Mouse (Mus musculus) small intestine, adult 2 months (tissue): ENCODE measurements around the gene 1700001C19Rik.

ENCODE experiments used
- CTCF ChIP-seq: fragments of 200-500 bp; IDR thresholded peaks from 2 replicates; pipeline ENCODE4 v1.5.1; 2012; ENCODE audit warnings: low read depth, mild to moderate bottlenecking, control low read depth, inconsistent platforms, low read length, moderate library complexity, mixed read lengths; ENCODE audit not compliant: insufficient replicate concordance, insufficient read length; ENCODE audit errors: extremely low read depth
- POLR2A ChIP-seq: fragments of 200-500 bp; IDR thresholded peaks from 2 replicates; pipeline ENCODE4 v1.6.1; 2012; ENCODE audit warnings: low read depth, mild to moderate bottlenecking, control low read depth, inconsistent platforms, low read length, moderate library complexity

DNA sequence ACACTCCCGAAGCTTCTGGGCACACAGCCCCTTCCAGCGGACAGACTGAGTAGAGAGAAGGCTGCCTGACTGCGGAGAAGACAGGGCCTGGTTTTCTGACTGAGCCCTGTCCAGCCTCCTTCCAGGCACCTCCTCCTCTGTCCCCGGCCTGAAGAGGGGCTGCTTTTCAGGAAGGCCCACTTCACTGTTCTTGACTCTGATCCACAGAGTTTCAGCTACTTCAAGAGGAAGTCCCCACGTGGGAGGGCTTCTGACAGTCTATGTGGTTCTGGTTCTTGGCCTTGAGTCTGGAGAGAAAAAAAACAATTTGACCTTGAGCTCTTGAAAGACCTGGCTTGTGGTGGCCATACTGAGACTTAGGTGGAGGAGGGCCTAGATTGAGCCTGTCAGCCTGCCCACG is 6.9 kb upstream of the 1700001C19Rik start:
- TF ChIP-seq CTCF, result no peak
- TF ChIP-seq POLR2A, result no peak
